Mouse (Mus musculus): ENCODE results near the gene Grm7. TPM values are rescaled to one million over a fixed set of nuclear protein-coding genes. Genes with fewer than 3 reads are reported as not detected.

Grm7 gene
- polyA plus RNA-seq, 1 experiment: 0.69 TPM

DNA sequence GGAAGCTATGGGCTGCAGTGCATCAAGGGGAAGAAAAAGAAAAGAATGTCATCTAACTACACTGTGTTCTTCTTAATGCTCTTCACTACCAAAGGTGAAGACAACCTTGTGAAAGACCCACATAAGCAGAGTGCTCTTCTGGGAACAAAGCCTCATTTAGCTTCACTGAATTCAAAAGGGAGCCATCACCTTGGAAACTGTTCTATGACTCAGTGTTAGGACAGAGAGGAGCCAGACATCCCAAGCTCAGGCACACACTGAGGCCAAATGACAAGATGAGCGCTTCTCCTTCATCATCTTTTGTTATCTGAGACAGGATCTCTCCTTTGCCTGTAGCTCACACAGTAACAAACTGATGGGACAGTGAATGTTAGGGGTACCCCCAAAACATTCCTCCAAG lies 45.6 kb downstream of the Grm7 start:
- TF ChIP-seq CTCF (conservative IDR thresholded peaks at IDR 0.05; ENCODE audit: insufficient read depth, insufficient read length, low read depth, low read length): no peak
- no peak for TF ChIP-seq POLR2A (IDR thresholded peaks at IDR 0.05; ENCODE audit: low read depth, low read length)
- Histone ChIP-seq H3K27me3 (replicated peaks; ENCODE audit: control insufficient read depth, insufficient read depth, low read length) (no peaks in the 10 kb centered on the region), H3K27ac (ENCODE audit: insufficient read depth, low read depth, low read length) (no peak overlapping the region), H3K4me1 (ENCODE audit: control insufficient read depth, insufficient read depth, low read length) (no peaks in the 10 kb centered on the region), H3K36me3 (ENCODE audit: control insufficient read depth, insufficient read depth, low read length) (no peaks in the 10 kb centered on the region), H3K4me3 (ENCODE audit: insufficient read depth, low read depth, low read length) (no peak overlapping the region)
- no peak for DNase-seq
- 83% methylated on average over 1 of the region's 1 CpGs for WGBS

DNA sequence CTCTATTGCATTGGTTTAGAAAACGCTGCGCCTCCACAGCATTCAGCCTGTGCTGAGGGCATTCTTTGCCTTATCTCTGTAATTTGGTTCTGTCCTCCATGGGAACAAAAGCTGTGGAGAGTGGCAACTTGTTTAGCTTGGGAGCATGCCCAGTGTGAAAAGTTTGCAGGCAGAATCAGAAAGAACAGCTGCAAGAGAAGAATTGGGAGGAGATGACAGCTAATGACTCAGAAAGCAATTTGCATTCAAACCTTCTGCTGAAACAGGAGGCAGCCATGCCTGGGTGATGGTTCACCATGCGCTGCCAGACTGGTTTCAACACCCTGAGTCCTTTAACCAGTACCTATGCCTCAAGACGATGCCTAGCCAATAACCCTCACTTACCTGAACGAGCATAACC lies 64.4 kb downstream of the Grm7 start:
- no peak overlapping the region for H3K27ac ChIP-seq (ENCODE audit: insufficient read depth, low read depth, low read length)
- WGBS: 85% methylated on average over 5 of the region's 5 CpGs
- H3K27me3 ChIP-seq (replicated peaks; ENCODE audit: control insufficient read depth, insufficient read depth, low read length): no peaks in the 10 kb centered on the region
- DNase-seq: no peak
- no peaks in the 10 kb centered on the region for H3K4me1 ChIP-seq (ENCODE audit: control insufficient read depth, insufficient read depth, low read length)
- H3K36me3 ChIP-seq (ENCODE audit: control insufficient read depth, insufficient read depth, low read length): no peaks in the 10 kb centered on the region
- TF ChIP-seq POLR2A (IDR thresholded peaks at IDR 0.05; ENCODE audit: low read depth, low read length) (no peak), CTCF (conservative IDR thresholded peaks at IDR 0.05; ENCODE audit: insufficient read depth, insufficient read length, low read depth, low read length) (no peak)
- no peak overlapping the region for H3K4me3 ChIP-seq (ENCODE audit: insufficient read depth, low read depth, low read length)

- no peak for DNase-seq
Measured at GRCm38 (mm10) chr6:110714943-110715342, 69.6 kb downstream of the Grm7 start.

DNA sequence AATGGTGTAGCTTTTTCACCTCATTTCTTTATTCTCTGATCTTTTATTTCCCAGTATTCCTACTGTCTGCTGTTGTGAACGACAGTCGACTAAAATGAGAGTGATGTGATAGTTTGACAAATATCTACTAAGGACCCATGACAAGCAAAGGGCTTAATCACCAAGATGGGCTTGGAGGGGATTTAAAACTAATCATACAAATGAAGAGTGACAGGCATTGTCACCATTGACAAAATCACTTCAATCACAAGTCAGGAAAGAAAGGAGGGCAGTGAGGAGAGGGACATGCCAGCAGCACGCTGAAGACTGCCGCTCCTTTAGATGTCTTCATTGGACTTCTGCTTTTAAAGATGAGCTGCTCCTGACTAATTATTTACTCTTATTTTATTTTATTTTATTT lies 78.0 kb downstream of the Grm7 start:
- no peak for TF ChIP-seq POLR2A (IDR thresholded peaks at IDR 0.05; ENCODE audit: low read depth, low read length)
- TF ChIP-seq CTCF (conservative IDR thresholded peaks at IDR 0.05; ENCODE audit: insufficient read depth, insufficient read length, low read depth, low read length): no peak
- DNase-seq: no peak
- 84% methylated on average over 4 of the region's 4 CpGs for WGBS
- Histone ChIP-seq H3K27ac (ENCODE audit: insufficient read depth, low read depth, low read length) (no peak overlapping the region), H3K36me3 (ENCODE audit: control insufficient read depth, insufficient read depth, low read length) (no peaks in the 10 kb centered on the region), H3K27me3 (replicated peaks; ENCODE audit: control insufficient read depth, insufficient read depth, low read length) (no peaks in the 10 kb centered on the region), H3K4me1 (ENCODE audit: control insufficient read depth, insufficient read depth, low read length) (no peaks in the 10 kb centered on the region), H3K4me3 (ENCODE audit: insufficient read depth, low read depth, low read length) (no peak overlapping the region)

More at GRCm38 (mm10) chr6:110714943-110715342, 69.6 kb downstream of the Grm7 start:
- Histone ChIP-seq H3K27me3 (replicated peaks; ENCODE audit: control insufficient read depth, insufficient read depth, low read length) (0 out of 2 replicates have a peak, but pooled peaks cover 1% of the 10 kb centered on the region), H3K4me1 (ENCODE audit: control insufficient read depth, insufficient read depth, low read length) (no peaks in the 10 kb centered on the region), H3K36me3 (ENCODE audit: control insufficient read depth, insufficient read depth, low read length) (no peaks in the 10 kb centered on the region), H3K27ac (ENCODE audit: insufficient read depth, low read depth, low read length) (no peak overlapping the region), H3K4me3 (ENCODE audit: insufficient read depth, low read depth, low read length) (no peak overlapping the region)
- TF ChIP-seq POLR2A (IDR thresholded peaks at IDR 0.05; ENCODE audit: low read depth, low read length): no peak
- no peak for TF ChIP-seq CTCF (conservative IDR thresholded peaks at IDR 0.05; ENCODE audit: insufficient read depth, insufficient read length, low read depth, low read length)
- WGBS: 90% methylated on average over 3 of the region's 3 CpGs

DNA sequence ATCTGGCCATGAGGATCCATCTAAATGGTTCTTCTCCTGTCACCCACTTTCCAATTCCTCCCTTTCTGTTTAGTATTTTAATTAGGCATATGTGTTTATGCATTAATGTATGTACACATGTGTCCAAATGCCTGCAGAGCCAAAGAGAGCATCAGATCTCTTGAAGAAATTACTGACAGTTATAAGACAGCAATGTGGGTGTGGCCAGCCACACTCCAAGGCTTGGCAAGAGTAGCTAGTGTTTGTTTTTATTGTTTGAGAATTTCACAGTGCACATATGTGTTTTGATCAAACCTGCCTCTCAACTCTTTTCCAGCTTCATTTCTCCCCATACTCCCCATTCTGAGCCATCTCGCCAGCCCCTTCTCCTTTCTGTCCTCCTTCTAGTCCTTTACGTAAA lies 88.5 kb downstream of the Grm7 start:
- TF ChIP-seq POLR2A (IDR thresholded peaks at IDR 0.05; ENCODE audit: low read depth, low read length) (no peak), CTCF (conservative IDR thresholded peaks at IDR 0.05; ENCODE audit: insufficient read depth, insufficient read length, low read depth, low read length) (no peak)
- Histone ChIP-seq H3K4me3 (ENCODE audit: insufficient read depth, low read depth, low read length) (no peak overlapping the region), H3K36me3 (ENCODE audit: control insufficient read depth, insufficient read depth, low read length) (no peaks in the 10 kb centered on the region), H3K4me1 (ENCODE audit: control insufficient read depth, insufficient read depth, low read length) (no peaks in the 10 kb centered on the region), H3K27ac (ENCODE audit: insufficient read depth, low read depth, low read length) (no peak overlapping the region), H3K27me3 (replicated peaks; ENCODE audit: control insufficient read depth, insufficient read depth, low read length) (no peaks in the 10 kb centered on the region)
- DNase-seq: no peak
- 92% methylated on average over 2 of the region's 2 CpGs for WGBS

DNA sequence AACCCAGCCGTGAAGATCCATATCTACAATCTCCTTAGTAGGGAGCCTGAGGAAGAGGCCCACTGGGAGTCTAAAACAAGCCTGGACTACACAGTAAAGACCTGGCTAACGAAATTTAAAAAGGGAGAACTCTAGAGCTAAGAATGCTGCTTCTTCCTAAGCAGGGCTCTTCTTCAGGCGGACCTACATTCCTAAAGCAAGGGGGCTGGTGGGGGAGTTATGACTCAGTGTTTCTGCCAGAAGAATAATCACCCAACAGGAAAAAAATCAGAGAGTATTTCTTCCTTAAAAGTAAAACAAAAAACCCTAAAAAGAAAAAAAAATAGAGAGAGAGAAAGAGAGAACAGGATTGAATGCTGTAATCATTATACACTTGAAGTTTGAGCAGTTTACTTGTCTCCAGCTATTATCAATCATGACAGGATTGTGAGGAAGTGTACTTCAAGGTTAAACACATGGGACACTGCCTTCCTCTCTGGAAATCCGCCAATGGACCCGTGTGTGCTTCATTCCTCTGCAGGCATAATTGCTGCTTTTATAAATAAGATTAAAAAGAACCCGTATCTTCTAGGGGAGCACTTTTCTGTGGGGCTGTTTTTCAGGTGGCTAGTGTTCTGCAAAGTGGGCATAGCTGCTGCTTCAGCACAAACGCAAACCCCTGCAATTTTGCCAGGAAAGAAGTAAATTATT lies 98.7 kb downstream of the Grm7 start:
- WGBS: 29% methylated on average over 7 of the region's 7 CpGs

DNA sequence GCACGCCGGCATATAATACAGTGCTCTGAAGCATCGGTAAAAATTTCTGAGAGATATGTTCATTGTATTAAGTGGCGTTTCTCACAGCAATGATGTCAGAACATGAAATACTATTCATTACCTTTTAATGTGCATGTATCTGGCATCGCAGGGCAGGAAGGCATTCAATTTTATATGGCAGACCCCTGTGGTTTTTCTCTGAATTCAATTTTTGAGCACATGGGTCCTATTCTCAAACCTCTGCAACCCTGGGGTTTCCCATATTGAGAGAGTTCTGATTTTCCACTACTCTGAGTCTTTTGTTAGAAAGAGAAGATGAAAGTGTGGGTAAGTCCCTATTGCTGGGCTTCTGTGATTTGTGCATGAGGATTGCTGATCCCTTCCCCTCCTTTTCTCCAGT lies 110.5 kb downstream of the Grm7 start:
- Histone ChIP-seq H3K4me3 (ENCODE audit: insufficient read depth, low read depth, low read length) (no peak overlapping the region), H3K27ac (ENCODE audit: insufficient read depth, low read depth, low read length) (no peak overlapping the region), H3K4me1 (ENCODE audit: control insufficient read depth, insufficient read depth, low read length) (no peaks in the 10 kb centered on the region), H3K27me3 (replicated peaks; ENCODE audit: control insufficient read depth, insufficient read depth, low read length) (no peaks in the 10 kb centered on the region), H3K36me3 (ENCODE audit: control insufficient read depth, insufficient read depth, low read length) (no peaks in the 10 kb centered on the region)
- no peak for DNase-seq
- WGBS: 94% methylated on average over 5 of the region's 5 CpGs
- TF ChIP-seq CTCF (conservative IDR thresholded peaks at IDR 0.05; ENCODE audit: insufficient read depth, insufficient read length, low read depth, low read length): no peak
- no peak for TF ChIP-seq POLR2A (IDR thresholded peaks at IDR 0.05; ENCODE audit: low read depth, low read length)

More for the DNA sequence above, 98.7 kb downstream of the Grm7 start:
- Histone ChIP-seq H3K27me3 (replicated peaks; ENCODE audit: control insufficient read depth, insufficient read depth, low read length) (no peaks in the 10 kb centered on the region), H3K27ac (ENCODE audit: insufficient read depth, low read depth, low read length) (no peak overlapping the region), H3K4me3 (ENCODE audit: insufficient read depth, low read depth, low read length) (no peak overlapping the region), H3K4me1 (ENCODE audit: control insufficient read depth, insufficient read depth, low read length) (no peaks in the 10 kb centered on the region), H3K36me3 (ENCODE audit: control insufficient read depth, insufficient read depth, low read length) (no peaks in the 10 kb centered on the region)
- no peak for TF ChIP-seq POLR2A (IDR thresholded peaks at IDR 0.05; ENCODE audit: low read depth, low read length)
- no peak for TF ChIP-seq CTCF (conservative IDR thresholded peaks at IDR 0.05; ENCODE audit: insufficient read depth, insufficient read length, low read depth, low read length)
- DNase-seq: peak; percentile 52
